Mouse (Mus musculus) testis, adult 2 months (tissue): ENCODE data around the gene Pdcd4.

Experiments used
- CTCF ChIP-seq: fragments of 200-500 bp; IDR thresholded peaks from 2 replicates; pipeline ENCODE4 v1.5.1; 2012; ENCODE audit warnings: low read depth, mild to moderate bottlenecking, inconsistent platforms, low read length, moderate library complexity; ENCODE audit not compliant: control insufficient read depth, insufficient read depth, insufficient replicate concordance
- POLR2A ChIP-seq: fragments of 200-500 bp; IDR thresholded peaks from 2 replicates; pipeline ENCODE4 v1.6.1; 2012; ENCODE audit warnings: low read depth, mild to moderate bottlenecking, inconsistent platforms, low read length, moderate library complexity; ENCODE audit not compliant: control insufficient read depth

GRCm38 (mm10) chr19:53854978-53855377 is 37.1 kb upstream of the Pdcd4 start:
- TF ChIP-seq POLR2A (no peak), CTCF (no peak)
